Mouse (Mus musculus) ES-E14 (cell line): ENCODE measurements around the gene Adamtsl5. TPM values are rescaled to one million over a fixed set of nuclear protein-coding genes. Genes with fewer than 3 reads are reported as not detected.
A peak's percentile ranks its signal among the peaks of the same experiment; 100 is the strongest.

Experiments
- DNase-seq: peaks from one replicate; pipeline ENCODE4 v3.0.0-alpha.2; 2013; ENCODE audit warnings: low read depth, low spot score
- H3K27ac ChIP-seq: 2 replicates; pipeline ENCODE4 v1.5.1; 2012; ENCODE audit warnings: low read depth, mild to moderate bottlenecking, low read length, moderate library complexity, mixed read lengths; ENCODE audit not compliant: poor library complexity, insufficient read depth, severe bottlenecking
- H3K36me3 ChIP-seq: 2 replicates; pipeline ENCODE4 v1.6.1; 2012; ENCODE audit warnings: mild to moderate bottlenecking, low read length, moderate library complexity, mixed read lengths; ENCODE audit not compliant: control insufficient read depth, poor library complexity, insufficient read depth, severe bottlenecking
- H3K4me1 ChIP-seq, 2 experiments: fragments of 150-350 bp in 1 of 2; sonication (generic) in 1 of 2; 2 replicates each; pipeline ENCODE4 v1.6.1; 2012; ENCODE audit warnings: low read length in 2 of 2, mild to moderate bottlenecking in 1 of 2, mixed read lengths in 1 of 2; ENCODE audit not compliant: control insufficient read depth in 2 of 2, insufficient read depth in 2 of 2, poor library complexity in 1 of 2
- H3K4me3 ChIP-seq, 2 experiments: fragments of 150-350 bp in 1 of 2; sonication (generic) in 1 of 2; 2 replicates each; pipeline ENCODE4 v1.5.1; 2012; ENCODE audit warnings: low read length in 2 of 2, low read depth in 1 of 2, mild to moderate bottlenecking in 1 of 2, mixed read lengths in 1 of 2; ENCODE audit not compliant: insufficient read depth in 1 of 2, poor library complexity in 1 of 2, severe bottlenecking in 1 of 2
- H3K9ac ChIP-seq: 2 replicates; pipeline ENCODE4 v1.6.1; 2012; ENCODE audit warnings: low read depth, mild to moderate bottlenecking, low read length, mixed read lengths; ENCODE audit not compliant: poor library complexity, insufficient read depth, severe bottlenecking
- H3K9me3 ChIP-seq: fragments of 150-350 bp; sonication (generic); 2 replicates; pipeline ENCODE4 v1.6.1; 2012; ENCODE audit warnings: low read depth, mild to moderate bottlenecking, low read length; ENCODE audit not compliant: control insufficient read depth, insufficient read depth
- CHD2 ChIP-seq: IDR thresholded peaks from 2 replicates; pipeline ENCODE4 v1.6.1; 2014; ENCODE audit warnings: mild to moderate bottlenecking, low read depth, low read length, inconsistent platforms
- HCFC1 ChIP-seq: IDR thresholded peaks from 2 replicates; pipeline ENCODE4 v1.6.1; 2012; ENCODE audit warnings: low read length, inconsistent platforms, borderline replicate concordance; ENCODE audit not compliant: insufficient read depth
- MAFK ChIP-seq: IDR thresholded peaks from 2 replicates; pipeline ENCODE4 v1.6.1; 2014; ENCODE audit warnings: mild to moderate bottlenecking, low read depth, low read length, inconsistent platforms; ENCODE audit not compliant: insufficient read depth
- ZC3H11A ChIP-seq: IDR thresholded peaks from 2 replicates; pipeline ENCODE4 v1.6.1; 2012; ENCODE audit warnings: low read depth, mild to moderate bottlenecking, inconsistent platforms, low read length, borderline replicate concordance
- ZNF384 ChIP-seq: IDR thresholded peaks from 2 replicates; pipeline ENCODE4 v1.6.1; 2012; ENCODE audit warnings: low read depth, low read length, inconsistent platforms
- in situ Hi-C, 2 experiments: fragments of 600-800 bp; cut with MboI; formaldehyde crosslinking; loops; one replicate each; pipeline ENCODE4 v1.15.1; 2025; ENCODE audit warnings: low sequenced_read_pairs in 2 of 2, inconsistent platforms in 1 of 2; ENCODE audit not compliant: unreplicated experiment in 2 of 2
- total RNA-seq: library from RNA; depleted of rRNA; stranded (reverse); fragments of 300-350 nt; gene quantifications from 2 replicates; pipeline ENCODE4 v1.2.3, GENCODE M21; 2012

Gene Adamtsl5
- total RNA-seq, 1 experiment = 2.4 TPM

DNA sequence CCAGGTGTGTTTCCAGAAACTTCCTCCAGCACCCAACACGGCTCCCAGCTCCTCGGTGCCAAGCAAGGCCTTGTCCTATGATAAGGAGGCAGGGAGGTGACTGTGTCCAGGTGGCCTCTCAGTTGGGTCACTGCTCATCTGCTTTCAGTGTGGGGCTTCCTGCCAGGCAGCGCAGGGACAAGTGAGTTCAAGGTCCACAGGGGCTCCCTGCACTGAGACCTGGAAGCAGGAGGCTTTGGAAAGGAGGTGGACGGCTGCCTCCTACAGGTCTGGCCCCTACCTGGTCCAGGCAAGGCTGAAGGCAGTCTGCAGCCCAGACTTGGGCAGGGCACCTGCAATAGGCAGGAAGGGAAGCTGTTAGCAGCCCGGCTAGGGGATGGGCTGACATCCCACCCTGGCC, 44.5 kb upstream of the Adamtsl5 start:
- H3K9me3 ChIP-seq = no peaks in the 10 kb centered on the region
- no peak overlapping the region for H3K4me3 ChIP-seq
- no peak overlapping the region for H3K27ac ChIP-seq
- TF ChIP-seq HCFC1 (no peak), ZNF384 (no peak), ZC3H11A (no peak)
- H3K36me3 ChIP-seq = peaks cover 45% of the 10 kb centered on the region
- in situ Hi-C loops = no loop called here
- H3K4me1 ChIP-seq = peaks cover 2 to 26% of the 10 kb centered on the region in 2 experiments; a peak in 2 of 4 replicates
- H3K9ac ChIP-seq = no peak overlapping the region
- DNase-seq = no peak

DNA sequence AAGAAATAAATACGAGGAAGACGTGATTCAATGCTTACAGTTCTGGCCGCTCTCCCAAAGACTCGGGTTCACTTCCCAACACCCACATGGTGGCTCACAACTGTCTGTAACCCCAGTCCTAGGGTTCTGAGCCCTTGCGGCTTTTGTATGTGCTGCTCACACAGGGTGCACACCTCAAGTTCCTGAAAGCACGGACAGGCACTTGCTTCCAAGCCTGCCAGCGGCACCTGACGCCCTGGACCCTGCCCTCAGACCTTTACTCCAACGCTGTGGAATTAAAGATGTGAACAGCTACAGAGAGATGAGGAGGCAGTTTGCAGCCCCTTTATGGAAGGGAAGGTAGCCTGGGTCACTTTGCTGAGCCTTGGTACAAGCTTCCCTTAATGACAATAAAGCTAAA, 42.5 kb upstream of the Adamtsl5 start:
- H3K27ac ChIP-seq = no peak overlapping the region
- no peak for DNase-seq
- TF ChIP-seq HCFC1 (no peak), ZNF384 (no peak), CHD2 (no peak), ZC3H11A (no peak), MAFK (no peak)
- in situ Hi-C loops = no loop called here
- no peak overlapping the region for H3K4me3 ChIP-seq
- H3K9ac ChIP-seq = no peak overlapping the region
- H3K9me3 ChIP-seq = no peaks in the 10 kb centered on the region
- H3K36me3 ChIP-seq = peaks cover 41% of the 10 kb centered on the region
- H3K4me1 ChIP-seq = peaks cover 2 to 25% of the 10 kb centered on the region in 2 experiments; a peak in 2 of 4 replicates

DNA sequence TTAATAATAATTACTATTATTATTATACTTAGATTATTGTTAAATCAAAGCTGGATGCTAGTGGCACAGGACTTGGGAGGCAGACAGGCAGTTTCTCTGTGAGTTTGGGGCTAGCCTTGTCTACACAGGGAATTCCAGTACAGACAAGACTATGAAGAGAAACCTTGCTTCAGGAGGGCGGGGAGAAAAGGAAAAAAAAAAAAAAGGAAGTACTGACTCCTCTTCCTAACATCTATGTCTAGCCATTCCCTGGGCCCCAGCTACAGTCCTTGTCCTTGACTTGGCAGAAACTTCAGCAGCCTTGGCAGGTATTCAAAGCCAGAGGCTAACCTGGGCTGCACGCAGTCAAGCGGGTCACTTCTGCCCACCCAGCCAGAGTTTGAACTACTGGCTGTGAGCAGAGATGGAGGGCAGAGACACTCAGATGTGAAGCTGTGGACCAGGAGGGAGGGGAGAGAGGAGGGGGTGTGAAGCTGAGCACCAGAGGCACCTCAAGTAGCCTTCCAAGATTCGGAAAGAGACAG, 41.0 kb upstream of the Adamtsl5 start:
- peaks cover 5 to 29% of the 10 kb centered on the region in 2 experiments; a peak in 2 of 4 replicates for H3K4me1 ChIP-seq
- in situ Hi-C loops = no loop called here
- peaks cover 38% of the 10 kb centered on the region for H3K36me3 ChIP-seq
- no peaks in the 10 kb centered on the region for H3K9me3 ChIP-seq
- H3K4me3 ChIP-seq = no peak overlapping the region
- no peak for DNase-seq
- no peak overlapping the region for H3K9ac ChIP-seq
- no peak overlapping the region for H3K27ac ChIP-seq
- no peak for TF ChIP-seq ZC3H11A
- TF ChIP-seq ZNF384 = no peak
- no peak for TF ChIP-seq CHD2
- no peak for TF ChIP-seq MAFK
- TF ChIP-seq HCFC1 = no peak

DNA sequence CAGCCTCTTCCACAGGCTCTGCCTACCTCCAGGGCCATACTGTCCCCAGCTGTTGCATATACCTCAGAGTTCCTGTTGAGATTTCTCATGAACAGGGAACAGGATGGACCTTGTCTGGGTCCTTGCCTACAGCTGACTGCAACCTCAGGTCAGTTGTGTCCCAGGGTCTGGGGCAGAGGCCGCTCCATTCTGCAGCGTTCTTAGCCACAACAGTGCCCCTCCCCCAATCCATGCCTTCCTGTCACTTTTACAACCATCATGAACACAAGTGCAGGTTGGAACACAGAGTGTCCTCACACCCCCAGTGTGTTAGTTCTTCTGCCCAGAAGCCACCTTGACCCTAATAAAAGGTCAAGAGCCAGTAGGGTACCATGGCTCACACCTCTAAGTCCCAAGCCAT, 40.5 kb upstream of the Adamtsl5 start:
- Histone ChIP-seq H3K9ac (peak overlapping the region; percentile 89; the same call in 1 of the 2 replicates), H3K4me1 (peaks cover 5 to 29% of the 10 kb centered on the region in 2 experiments; a peak in 2 of 4 replicates), H3K9me3 (no peaks in the 10 kb centered on the region), H3K27ac (no peak overlapping the region), H3K4me3 (no peak overlapping the region), H3K36me3 (peaks cover 33% of the 10 kb centered on the region)
- in situ Hi-C loops = no loop called here
- DNase-seq = no peak
- TF ChIP-seq CHD2 (no peak), HCFC1 (no peak), MAFK (no peak), ZC3H11A (no peak), ZNF384 (no peak)

DNA sequence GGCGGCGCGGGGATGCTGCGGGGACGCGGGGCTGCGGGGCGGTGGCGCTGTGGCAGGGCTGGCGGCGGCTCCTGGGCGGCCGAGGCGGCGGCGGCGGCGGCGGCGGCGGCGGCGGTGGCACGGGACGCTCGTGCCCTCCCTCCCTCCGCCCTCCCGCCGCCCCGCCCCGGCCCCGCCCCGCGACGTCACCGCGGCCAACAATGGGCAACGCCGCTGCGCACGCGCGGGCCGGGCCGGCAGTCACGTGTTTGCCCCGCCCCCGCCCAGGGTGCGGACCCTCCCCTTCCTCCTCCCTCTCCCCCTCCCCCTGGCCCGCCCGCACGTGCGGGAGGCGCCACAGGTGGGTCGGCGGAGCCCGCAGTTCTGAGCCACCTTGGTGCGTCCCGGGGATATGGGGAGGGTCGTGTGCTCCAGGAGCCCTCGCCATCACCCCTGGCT, 39.3 kb upstream of the Adamtsl5 start, which contains the start of gene Mex3d:
Mex3d (minus strand) TSS at position 138 of the 438 bp plus-strand sequence.
- H3K9ac ChIP-seq = peak within 1 kb of the TSS; percentile 89
- no peaks in the 10 kb centered on the region for H3K9me3 ChIP-seq
- H3K27ac ChIP-seq = peak within 1 kb of the TSS; percentile 58
- H3K4me3 ChIP-seq = peak within 1 kb of the TSS; percentile 79 to 83
- in situ Hi-C loops = no loop called here
- H3K4me1 ChIP-seq = peaks cover 5 to 31% of the 10 kb centered on the region in 2 experiments; a peak in 2 of 4 replicates
- TF ChIP-seq ZC3H11A (no peak), MAFK (no peak), HCFC1 (no peak), ZNF384 (no peak), CHD2 (no peak)
- DNase-seq = no peak
- peaks cover 21% of the 10 kb centered on the region for H3K36me3 ChIP-seq
